Mouse (Mus musculus): ENCODE measurements at regions not wholly inside any gene's neighbourhood (a gene's known extent, or its start where the extent isn't known, plus 50 kb on each side); places are given as distances from the start of the nearest gene placed in this dataset.

DNA sequence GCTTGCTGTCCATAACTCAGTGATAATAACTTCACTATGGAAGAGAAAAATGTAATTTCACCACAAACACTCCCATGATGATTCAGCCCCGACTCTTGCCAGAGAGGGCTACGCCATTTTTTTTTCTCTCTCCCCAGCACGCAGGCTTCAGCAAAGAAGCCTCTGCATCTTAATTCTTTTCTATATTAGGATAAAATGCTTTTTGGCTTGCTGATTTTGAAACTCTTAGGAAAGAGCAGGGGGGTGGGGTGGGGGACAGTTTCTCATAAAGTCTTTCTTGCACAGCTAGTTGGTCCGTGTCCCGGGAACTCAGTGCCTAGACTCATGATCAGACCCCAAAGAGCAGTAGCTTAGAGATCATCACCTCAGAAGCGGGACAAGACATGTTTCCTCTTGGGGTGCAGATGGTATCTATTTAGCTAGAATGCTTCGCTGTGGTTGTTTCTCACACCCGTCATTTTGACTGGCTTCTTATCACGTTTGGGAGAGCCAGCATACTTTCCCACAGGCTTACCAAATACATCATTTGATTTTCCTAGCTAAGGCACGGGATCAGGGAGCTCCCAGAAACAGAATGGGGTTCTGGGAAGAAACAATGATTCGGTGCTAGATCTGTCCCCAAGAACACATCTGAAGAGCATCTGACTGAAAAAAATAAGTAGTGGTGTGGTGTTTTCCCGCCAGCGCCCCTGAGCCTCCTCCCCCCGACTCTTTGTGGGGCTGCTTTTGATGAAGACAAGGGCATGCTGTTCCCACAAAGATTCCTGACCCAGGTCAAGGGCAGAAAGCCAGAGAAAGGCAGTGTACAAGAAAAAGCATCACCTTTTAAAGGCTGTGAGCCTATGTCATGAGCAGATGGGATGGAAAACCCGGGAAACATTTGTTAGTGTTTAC lies 483.6 kb upstream of the Id4 start:
- Histone ChIP-seq H3K36me3 (no peaks in the 10 kb centered on the region), H3K4me3 (no peak overlapping the region), H3K4me2 (replicated peaks) (no peak overlapping the region), H3K27me3 (no peaks in the 10 kb centered on the region), H3K4me1 (peaks cover 16% of the 10 kb centered on the region; the same call in 1 of the 2 replicates), H3K27ac (replicated peaks) (no peak overlapping the region), H3K9me3 (no peaks in the 10 kb centered on the region), H3K9ac (replicated peaks) (no peak overlapping the region)
- ATAC-seq (ENCODE audit: low FRiP score, low read depth), result no peak
- 71% methylated on average over 15 of the region's 15 CpGs for WGBS

DNA sequence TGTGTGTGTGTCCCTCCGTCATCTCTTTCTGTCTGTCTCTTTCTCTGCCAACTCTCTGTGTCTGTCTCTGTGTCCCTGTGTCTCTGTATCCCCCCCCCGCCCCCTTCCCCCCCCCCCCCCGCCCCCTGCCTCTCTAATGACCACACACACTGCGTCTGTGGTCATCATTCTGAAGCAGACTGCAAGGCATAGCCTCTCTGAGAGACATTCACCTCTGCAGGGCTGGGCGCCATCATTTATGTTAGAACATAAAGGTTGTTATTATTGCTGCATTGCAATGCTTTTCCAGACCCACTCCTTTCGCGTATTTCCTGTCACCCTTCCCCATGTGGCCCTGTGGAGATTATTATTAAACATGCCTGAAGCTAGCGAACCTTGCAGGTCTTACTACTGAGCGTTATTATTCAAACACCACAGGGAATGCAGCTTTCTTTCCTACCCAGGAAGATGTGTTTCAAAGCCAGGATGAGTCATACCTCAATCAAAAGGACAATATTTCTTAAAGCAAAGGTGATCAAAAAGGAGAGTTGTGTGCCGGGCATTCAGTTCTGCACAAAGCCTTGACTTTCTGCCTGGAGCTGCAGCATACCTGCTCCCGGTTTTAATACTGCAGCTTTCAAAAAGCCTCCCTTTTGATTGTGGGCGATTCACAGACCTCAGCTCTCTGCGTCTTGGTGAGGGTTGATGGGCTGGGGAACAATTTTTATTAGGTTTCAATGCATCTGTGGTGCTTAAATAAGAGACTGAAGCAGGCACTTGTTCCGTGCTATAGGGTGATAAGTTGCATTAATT lies 482.6 kb upstream of the Id4 start:
- Histone ChIP-seq H3K9ac (replicated peaks) (no peak overlapping the region), H3K4me3 (no peak overlapping the region), H3K4me2 (replicated peaks) (no peak overlapping the region), H3K9me3 (no peaks in the 10 kb centered on the region), H3K4me1 (peaks cover 16% of the 10 kb centered on the region; the same call in 1 of the 2 replicates), H3K27ac (replicated peaks) (peak overlapping the region; percentile 3; the same call in 1 of the 2 replicates), H3K27me3 (no peaks in the 10 kb centered on the region), H3K36me3 (no peaks in the 10 kb centered on the region)
- ATAC-seq (ENCODE audit: low FRiP score, low read depth), result no peak
- WGBS, result 53% methylated on average over 11 of the region's 14 CpGs

DNA sequence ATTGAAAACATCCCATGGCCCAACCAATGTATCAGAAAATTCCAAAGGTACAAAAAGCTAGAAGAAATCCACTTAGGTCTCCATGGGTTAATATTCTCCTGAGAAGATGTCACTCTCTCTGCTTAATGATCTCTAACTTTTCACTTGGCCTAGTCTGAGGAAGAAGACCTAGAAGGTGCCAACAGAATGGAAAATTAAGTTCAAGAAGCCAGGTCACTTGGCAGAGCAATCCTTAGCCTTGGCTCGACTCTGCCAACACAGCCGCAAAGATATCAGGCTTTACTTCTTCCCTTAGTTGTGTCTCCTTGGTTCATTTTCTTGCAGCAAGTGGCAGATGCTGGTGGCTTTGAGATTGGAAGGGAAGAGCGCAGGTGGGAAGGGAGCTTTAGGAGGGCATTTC lies 476.6 kb upstream of the Id4 start:
- 93% methylated on average over 3 of the region's 3 CpGs for WGBS
- H3K4me1 ChIP-seq, result no peaks in the 10 kb centered on the region
- H3K36me3 ChIP-seq, result no peaks in the 10 kb centered on the region
- H3K9ac ChIP-seq (replicated peaks), result no peak overlapping the region
- no peaks in the 10 kb centered on the region for H3K27me3 ChIP-seq
- no peak overlapping the region for H3K4me3 ChIP-seq
- ATAC-seq (ENCODE audit: low FRiP score, low read depth), result no peak
- no peak overlapping the region for H3K27ac ChIP-seq (replicated peaks)
- no peaks in the 10 kb centered on the region for H3K9me3 ChIP-seq
- H3K4me2 ChIP-seq (replicated peaks), result no peak overlapping the region

DNA sequence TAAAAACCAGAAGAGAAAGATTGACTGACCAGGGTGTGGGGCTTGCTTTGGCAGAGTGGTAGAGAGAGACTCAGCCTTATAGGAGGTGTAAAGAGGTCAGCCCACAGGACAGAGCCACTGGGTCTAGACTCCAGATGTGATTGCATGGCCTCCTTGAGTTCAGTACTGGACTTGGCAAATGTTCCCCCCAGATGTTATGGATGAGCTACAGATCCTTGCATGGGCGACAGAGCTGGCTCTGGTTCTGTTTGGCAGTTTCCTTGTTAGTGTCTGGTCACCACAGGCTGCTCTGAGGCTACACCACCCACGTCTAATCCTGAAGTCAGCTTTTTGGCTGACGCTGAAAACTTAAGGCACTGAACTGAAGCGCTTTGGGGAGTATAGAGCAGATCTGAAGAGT lies 463.2 kb upstream of the Id4 start:
- H3K4me1 ChIP-seq, result no peaks in the 10 kb centered on the region
- ATAC-seq (ENCODE audit: low FRiP score, low read depth), result no peak
- WGBS, result 75% methylated on average over 4 of the region's 4 CpGs

GRCm38 (mm10) chr13:47811711-47812415 lies 449.2 kb upstream of the Id4 start:
- no peaks in the 10 kb centered on the region for H3K27me3 ChIP-seq
- no peak overlapping the region for H3K4me2 ChIP-seq (replicated peaks)
- no peak overlapping the region for H3K27ac ChIP-seq (replicated peaks)
- no peaks in the 10 kb centered on the region for H3K4me1 ChIP-seq
- H3K36me3 ChIP-seq, result no peaks in the 10 kb centered on the region
- ATAC-seq (ENCODE audit: low FRiP score, low read depth), result no peak
- H3K9ac ChIP-seq (replicated peaks), result no peak overlapping the region
- no peak overlapping the region for H3K4me3 ChIP-seq
- H3K9me3 ChIP-seq, result no peaks in the 10 kb centered on the region
- 80% methylated on average over 6 of the region's 6 CpGs for WGBS

More for the DNA sequence above, 463.2 kb upstream of the Id4 start:
- H3K9me3 ChIP-seq, result no peaks in the 10 kb centered on the region
- H3K27ac ChIP-seq (replicated peaks), result no peak overlapping the region
- H3K4me2 ChIP-seq (replicated peaks), result no peak overlapping the region
- no peak overlapping the region for H3K9ac ChIP-seq (replicated peaks)
- H3K4me3 ChIP-seq, result no peak overlapping the region
- no peaks in the 10 kb centered on the region for H3K27me3 ChIP-seq
- H3K36me3 ChIP-seq, result no peaks in the 10 kb centered on the region

DNA sequence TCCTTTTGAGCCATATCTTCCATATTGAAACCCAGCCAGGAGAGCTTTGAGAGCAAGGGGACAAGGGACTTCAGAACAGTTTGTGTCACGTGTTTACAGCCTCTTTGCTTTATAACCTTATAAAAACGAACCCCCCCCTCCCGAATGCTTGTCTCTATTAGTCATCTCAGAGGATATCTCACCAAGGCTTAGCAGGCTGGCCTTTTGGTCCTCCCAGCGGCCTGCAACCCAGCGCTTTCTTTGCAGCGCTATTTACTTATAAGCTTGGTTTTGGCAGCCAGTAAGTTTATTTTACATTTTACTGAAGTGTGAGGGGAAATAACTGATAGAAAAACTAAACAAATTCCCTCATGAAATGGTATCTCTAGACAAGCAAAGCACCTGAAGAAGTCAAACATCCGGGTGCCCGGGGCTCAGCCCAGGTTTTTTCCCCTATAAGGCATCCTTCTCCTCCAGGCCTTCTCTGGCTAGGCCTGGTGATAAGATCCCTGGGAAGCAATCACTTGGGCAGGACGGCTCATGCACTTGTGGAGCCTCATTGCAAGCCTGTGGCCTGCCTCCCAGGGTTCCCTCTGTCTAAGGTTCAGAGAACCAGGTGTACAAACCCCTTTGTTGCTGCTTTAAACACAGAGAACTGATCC lies 442.0 kb upstream of the Id4 start:
- Histone ChIP-seq H3K4me1 (no peaks in the 10 kb centered on the region), H3K36me3 (no peaks in the 10 kb centered on the region), H3K27me3 (no peaks in the 10 kb centered on the region), H3K27ac (replicated peaks) (no peak overlapping the region), H3K4me2 (replicated peaks) (no peak overlapping the region), H3K9ac (replicated peaks) (no peak overlapping the region), H3K9me3 (no peaks in the 10 kb centered on the region), H3K4me3 (no peak overlapping the region)
- ATAC-seq (ENCODE audit: low FRiP score, low read depth), result no peak
- 81% methylated on average over 9 of the region's 9 CpGs for WGBS

DNA sequence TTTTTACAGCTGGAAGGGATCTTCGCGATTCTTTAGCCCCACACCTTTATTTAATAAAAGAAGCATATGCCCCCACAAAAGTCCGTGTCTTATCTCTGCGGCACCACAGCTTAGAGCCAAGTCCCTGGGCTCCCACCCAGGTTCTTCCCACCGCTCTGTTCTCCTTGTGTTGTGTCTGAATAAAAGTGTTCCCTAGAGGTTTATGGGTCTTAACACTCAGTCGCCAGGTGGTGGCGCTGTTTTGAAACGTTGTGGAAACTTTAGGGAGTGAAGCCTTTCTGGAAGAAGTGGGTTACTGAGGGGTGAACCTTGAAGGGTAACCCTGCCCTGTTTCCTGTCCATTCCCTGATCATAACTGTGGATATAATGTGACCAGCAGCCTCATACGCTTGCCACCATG lies 424.5 kb upstream of the Id4 start:
- H3K27me3 ChIP-seq, result 0 out of 2 replicates have a peak, but pooled peaks cover 4% of the 10 kb centered on the region
- no peaks in the 10 kb centered on the region for H3K9me3 ChIP-seq
- H3K4me3 ChIP-seq, result no peak overlapping the region
- H3K27ac ChIP-seq (replicated peaks), result no peak overlapping the region
- no peak for ATAC-seq (ENCODE audit: low FRiP score, low read depth)
- no peaks in the 10 kb centered on the region for H3K4me1 ChIP-seq
- no peaks in the 10 kb centered on the region for H3K36me3 ChIP-seq
- H3K9ac ChIP-seq (replicated peaks), result no peak overlapping the region
- 41% methylated on average over 9 of the region's 9 CpGs for WGBS
- no peak overlapping the region for H3K4me2 ChIP-seq (replicated peaks)

DNA sequence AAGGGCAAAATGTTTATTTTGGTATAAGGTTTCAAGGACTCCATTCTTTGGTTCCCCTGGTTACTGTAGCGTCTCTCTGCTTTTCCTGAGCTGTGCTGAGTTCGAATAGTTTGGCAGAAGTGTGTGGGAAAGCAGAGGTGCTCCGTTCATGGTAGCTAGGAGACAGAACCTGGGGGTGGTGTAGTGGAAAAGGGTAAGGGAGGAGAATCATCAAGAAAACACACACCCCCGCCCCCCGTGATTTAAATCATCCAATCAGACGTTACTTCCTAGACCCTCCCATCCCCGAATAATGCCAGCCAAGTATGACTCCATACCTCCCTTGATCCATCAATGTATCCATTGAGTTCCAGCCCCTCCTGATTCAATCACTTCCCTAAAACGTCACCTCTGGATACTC lies 418.6 kb upstream of the Id4 start:
- no peak overlapping the region for H3K4me3 ChIP-seq
- peaks cover 21% of the 10 kb centered on the region for H3K4me1 ChIP-seq
- no peak overlapping the region for H3K9ac ChIP-seq (replicated peaks)
- H3K27ac ChIP-seq (replicated peaks), result no peak overlapping the region
- no peaks in the 10 kb centered on the region for H3K36me3 ChIP-seq
- H3K9me3 ChIP-seq, result 0 out of 2 replicates have a peak, but pooled peaks cover 3% of the 10 kb centered on the region
- H3K27me3 ChIP-seq, result 0 out of 2 replicates have a peak, but pooled peaks cover 4% of the 10 kb centered on the region
- 90% methylated on average over 8 of the region's 8 CpGs for WGBS
- ATAC-seq (ENCODE audit: low FRiP score, low read depth), result no peak
- no peak overlapping the region for H3K4me2 ChIP-seq (replicated peaks)

DNA sequence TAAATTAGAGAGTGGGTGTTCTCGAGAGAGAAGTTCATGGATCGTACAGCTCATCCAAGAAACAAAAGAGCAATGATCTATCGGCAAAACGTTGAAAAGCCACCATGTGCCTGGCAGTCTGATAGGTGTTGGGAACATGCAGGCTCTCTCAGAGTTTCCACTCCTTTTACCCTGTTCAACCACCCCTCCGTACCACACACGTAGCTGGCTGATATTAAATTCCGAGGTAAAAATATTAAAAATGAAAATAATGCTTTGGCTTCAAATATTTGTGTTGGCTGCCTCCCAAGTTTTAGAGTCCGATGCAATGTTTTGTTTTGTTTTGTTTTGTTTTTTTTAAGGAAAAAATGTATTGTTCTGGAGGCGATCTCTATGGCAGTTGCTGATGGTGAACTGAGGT lies 418.0 kb upstream of the Id4 start:
- Histone ChIP-seq H3K4me3 (no peak overlapping the region), H3K27ac (replicated peaks) (peak overlapping the region; percentile 69), H3K9me3 (0 out of 2 replicates have a peak, but pooled peaks cover 3% of the 10 kb centered on the region), H3K27me3 (0 out of 2 replicates have a peak, but pooled peaks cover 4% of the 10 kb centered on the region), H3K36me3 (no peaks in the 10 kb centered on the region), H3K4me2 (replicated peaks) (peak overlapping the region; percentile 42; the same call in 1 of the 2 replicates), H3K9ac (replicated peaks) (no peak overlapping the region), H3K4me1 (peaks cover 26% of the 10 kb centered on the region)
- no peak for ATAC-seq (ENCODE audit: low FRiP score, low read depth)
- 82% methylated on average over 9 of the region's 9 CpGs for WGBS

GRCm38 (mm10) chr13:47843541-47844267 lies 417.3 kb upstream of the Id4 start:
- no peak overlapping the region; the same call in 1 of the 2 replicates for H3K9ac ChIP-seq (replicated peaks)
- 0 out of 2 replicates have a peak, but pooled peaks cover 3% of the 10 kb centered on the region for H3K9me3 ChIP-seq
- no peaks in the 10 kb centered on the region for H3K36me3 ChIP-seq
- H3K27me3 ChIP-seq, result 0 out of 2 replicates have a peak, but pooled peaks cover 1% of the 10 kb centered on the region
- 9% methylated on average over 13 of the region's 13 CpGs for WGBS
- H3K4me3 ChIP-seq, result 0 out of 2 replicates have a peak overlapping the region, but pooled peaks have one; percentile 4
- peaks cover 31% of the 10 kb centered on the region for H3K4me1 ChIP-seq
- peak overlapping the region; percentile 69 for H3K27ac ChIP-seq (replicated peaks)
- ATAC-seq (ENCODE audit: low FRiP score, low read depth), result peak; percentile 62
- peak overlapping the region; percentile 42 for H3K4me2 ChIP-seq (replicated peaks)

DNA sequence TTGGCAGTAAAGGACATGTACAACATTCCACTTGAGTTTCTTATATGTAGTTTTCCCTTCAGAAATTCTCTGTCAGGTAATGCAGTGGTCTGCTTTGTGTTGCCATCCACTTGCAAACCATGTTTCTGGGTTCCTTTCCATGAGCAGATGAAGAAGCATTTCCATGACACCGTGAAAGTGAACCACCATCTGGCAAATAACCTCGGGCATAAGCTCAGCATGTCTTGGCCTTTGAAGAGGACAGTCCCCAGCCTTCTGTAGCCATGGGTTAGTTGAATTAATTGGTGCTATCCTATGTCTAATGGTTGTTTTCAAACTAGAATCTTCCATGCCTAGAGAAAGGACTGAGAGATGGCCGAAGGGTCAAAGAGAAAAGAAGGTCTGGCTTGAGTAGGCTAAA lies 414.3 kb upstream of the Id4 start:
- H3K27ac ChIP-seq (replicated peaks), result no peak overlapping the region
- ATAC-seq (ENCODE audit: low FRiP score, low read depth), result no peak
- H3K4me2 ChIP-seq (replicated peaks), result no peak overlapping the region
- no peaks in the 10 kb centered on the region for H3K27me3 ChIP-seq
- no peaks in the 10 kb centered on the region for H3K36me3 ChIP-seq
- H3K9ac ChIP-seq (replicated peaks), result no peak overlapping the region
- H3K4me3 ChIP-seq, result no peak overlapping the region
- 92% methylated on average over 3 of the region's 3 CpGs for WGBS
- peaks cover 37% of the 10 kb centered on the region for H3K4me1 ChIP-seq
- 0 out of 2 replicates have a peak, but pooled peaks cover 3% of the 10 kb centered on the region for H3K9me3 ChIP-seq

All from midbrain, embryonic 12.5 days (tissue).